Mouse (Mus musculus) lung, postnatal 0 days (tissue): ENCODE measurements around the gene Nr4a1.

Source experiments
- CTCF ChIP-seq: IDR thresholded peaks from 2 replicates; pipeline ENCODE4 v1.5.1; 2016; ENCODE audit warnings: antibody characterized with exemption, mild to moderate bottlenecking
- EP300 ChIP-seq: IDR thresholded peaks from 2 replicates; pipeline ENCODE4 v1.6.1; 2016; ENCODE audit warnings: antibody characterized with exemption, mild to moderate bottlenecking, control low read depth

DNA sequence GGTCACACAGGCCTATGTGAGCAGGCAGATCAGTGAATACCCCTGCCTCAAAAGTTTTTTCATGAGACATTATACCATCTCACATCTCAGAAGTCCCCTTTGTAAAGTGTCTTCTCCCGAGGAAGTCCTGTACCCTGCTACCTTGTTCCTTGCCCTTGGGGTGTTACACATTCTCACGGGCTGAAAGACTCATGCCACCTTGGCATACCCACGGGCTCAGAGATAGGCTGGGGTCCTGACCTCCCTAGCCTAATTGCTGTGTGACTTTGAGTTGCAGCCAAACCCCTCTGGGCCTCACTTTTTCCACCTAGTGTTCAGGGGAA is 545 bp upstream of the Nr4a1 start:
- TF ChIP-seq EP300 (no peak), CTCF (no peak)
